Mouse (Mus musculus) heart, embryonic 16.5 days (tissue): ENCODE results near the gene Fscn3. TPM values are rescaled to one million over a fixed set of nuclear protein-coding genes. Genes with fewer than 3 reads are reported as not detected.

Experiments
- ATAC-seq: fragments of 200-750 bp; cut with Nextera tagmentation; replicated peaks from 2 replicates; pipeline ENCODE4 v1.8.0; 2017; ENCODE audit warnings: moderate number of reproducible peaks; ENCODE audit not compliant: insufficient read depth, low FRiP score; ENCODE audit errors: extremely low read depth
- H3K27ac ChIP-seq: fragments of 300-500 bp; sonication (generic); 2 replicates; pipeline ENCODE4 v1.5.1; 2014; ENCODE audit warnings: mild to moderate bottlenecking, low read length, control low read depth, moderate library complexity
- H3K27me3 ChIP-seq: fragments of 300-500 bp; sonication (generic); 2 replicates; pipeline ENCODE4 v1.6.1; 2014; ENCODE audit warnings: low read length, mixed read lengths; ENCODE audit not compliant: control insufficient read depth, insufficient read depth
- H3K36me3 ChIP-seq: fragments of 300-500 bp; sonication (generic); 2 replicates; pipeline ENCODE4 v1.6.1; 2014; ENCODE audit not compliant: control insufficient read depth, insufficient read depth
- H3K4me1 ChIP-seq: fragments of 300-500 bp; sonication (generic); 2 replicates; pipeline ENCODE4 v1.6.1; 2014; ENCODE audit warnings: low read length, mixed read lengths; ENCODE audit not compliant: control insufficient read depth, insufficient read depth
- H3K4me2 ChIP-seq: fragments of 300-500 bp; sonication (generic); 2 replicates; pipeline ENCODE4 v1.6.1; 2014; ENCODE audit warnings: low read depth, mild to moderate bottlenecking, control low read depth, low read length
- H3K4me3 ChIP-seq: fragments of 300-500 bp; sonication (generic); 2 replicates; pipeline ENCODE4 v1.5.1; 2014; ENCODE audit warnings: mild to moderate bottlenecking, control low read depth, low read length
- H3K9ac ChIP-seq: fragments of 300-500 bp; sonication (generic); 2 replicates; pipeline ENCODE4 v1.6.1; 2014; ENCODE audit warnings: low read length, control low read depth
- H3K9me3 ChIP-seq: fragments of 300-500 bp; sonication (generic); replicated peaks from 2 replicates; pipeline ENCODE4 v1.6.1; 2016; ENCODE audit warnings: low read length; ENCODE audit not compliant: control insufficient read depth
- WGBS: fragments of 180-500 bp; shearing (Covaris S2); extraction: QIAGEN DNeasy Blood & Tissue Kit; methylation state at CpG from one replicate; pipeline ENCODE4 v1.1.7; 2014; 5-methylcytosine and 5-hydroxymethylcytosine counted together
- polyA plus RNA-seq: library from polyadenylated mRNA; unstranded; fragments of >200 nt; fragmentation: Nextera tagmentation; extraction: Ambion mirVana; gene quantifications from 2 replicates; pipeline ENCODE4 v1.2.1, GENCODE M21; 2015

Fscn3 gene
- polyA plus RNA-seq, 1 experiment from 2014 or later: not detected

- Histone ChIP-seq H3K27ac (no peak overlapping the region), H3K9me3 (no peaks in the 10 kb centered on the region), H3K4me3 (no peak overlapping the region), H3K27me3 (peaks cover 30% of the 10 kb centered on the region), H3K4me1 (no peaks in the 10 kb centered on the region), H3K36me3 (no peaks in the 10 kb centered on the region), H3K9ac (no peak overlapping the region), H3K4me2 (no peak overlapping the region)
- ATAC-seq: no peak
- 71% methylated on average over 7 of the region's 7 CpGs for WGBS
These were observed 20.3 kb downstream of the Fscn3 start for GRCm38 (mm10) chr6:28447937-28448336.

- 73% methylated on average over 2 of the region's 2 CpGs for WGBS
- Histone ChIP-seq H3K27ac (no peak within 1 kb of the TSS), H3K9me3 (no peaks in the 10 kb centered on the region), H3K4me3 (no peak within 1 kb of the TSS), H3K27me3 (peaks cover 30% of the 10 kb centered on the region), H3K36me3 (no peaks in the 10 kb centered on the region), H3K9ac (no peak within 1 kb of the TSS), H3K4me2 (no peak within 1 kb of the TSS), H3K4me1 (no peaks in the 10 kb centered on the region)
- no peak for ATAC-seq
These were observed 21.7 kb downstream of the Fscn3 start, which contains the start of gene Pax4 for GRCm38 (mm10) chr6:28449253-28449652. TSS of gene Pax4 (minus strand) at chr6:28449353.

GRCm38 (mm10) chr6:28450481-28450880 lies 22.9 kb downstream of the Fscn3 start:
- Histone ChIP-seq H3K4me3 (no peak overlapping the region), H3K9ac (no peak overlapping the region), H3K4me1 (no peaks in the 10 kb centered on the region), H3K4me2 (no peak overlapping the region), H3K27ac (no peak overlapping the region), H3K9me3 (no peaks in the 10 kb centered on the region), H3K36me3 (no peaks in the 10 kb centered on the region), H3K27me3 (peaks cover 30% of the 10 kb centered on the region)
- no peak for ATAC-seq
- 11% methylated on average over 5 of the region's 5 CpGs for WGBS

- Histone ChIP-seq H3K9ac (no peak overlapping the region), H3K4me1 (no peaks in the 10 kb centered on the region), H3K27me3 (peaks cover 30% of the 10 kb centered on the region), H3K4me3 (no peak overlapping the region), H3K36me3 (no peaks in the 10 kb centered on the region), H3K27ac (no peak overlapping the region), H3K9me3 (no peaks in the 10 kb centered on the region), H3K4me2 (no peak overlapping the region)
- 2% methylated on average over 12 of the region's 12 CpGs for WGBS
- ATAC-seq: no peak
These were observed 23.4 kb downstream of the Fscn3 start for GRCm38 (mm10) chr6:28450977-28451376.

- H3K27me3 ChIP-seq: no peaks in the 10 kb centered on the region; the same call in 1 of the 2 replicates
- no peak for ATAC-seq
- no peak overlapping the region for H3K9ac ChIP-seq
- H3K4me2 ChIP-seq: no peak overlapping the region
- H3K36me3 ChIP-seq: no peaks in the 10 kb centered on the region
- H3K4me3 ChIP-seq: no peak overlapping the region
- no peaks in the 10 kb centered on the region for H3K4me1 ChIP-seq
- H3K9me3 ChIP-seq: no peaks in the 10 kb centered on the region
- no peak overlapping the region for H3K27ac ChIP-seq
These were observed 31.7 kb downstream of the Fscn3 start for GRCm38 (mm10) chr6:28459221-28459668.

GRCm38 (mm10) chr6:28460534-28460933 lies 32.9 kb downstream of the Fscn3 start:
- WGBS: 5% methylated on average over 5 of the region's 5 CpGs
- no peak overlapping the region for H3K9ac ChIP-seq
- no peaks in the 10 kb centered on the region; the same call in 1 of the 2 replicates for H3K27me3 ChIP-seq
- H3K4me3 ChIP-seq: no peak overlapping the region
- no peak overlapping the region for H3K4me2 ChIP-seq
- H3K36me3 ChIP-seq: no peaks in the 10 kb centered on the region
- no peaks in the 10 kb centered on the region for H3K9me3 ChIP-seq
- H3K4me1 ChIP-seq: no peaks in the 10 kb centered on the region
- no peak for ATAC-seq
- H3K27ac ChIP-seq: no peak overlapping the region

- Histone ChIP-seq H3K27ac (no peak overlapping the region), H3K9ac (no peak overlapping the region), H3K36me3 (no peaks in the 10 kb centered on the region), H3K4me3 (no peak overlapping the region), H3K4me2 (no peak overlapping the region), H3K9me3 (no peaks in the 10 kb centered on the region), H3K4me1 (no peaks in the 10 kb centered on the region), H3K27me3 (no peaks in the 10 kb centered on the region)
- no peak for ATAC-seq
- WGBS: 35% methylated on average over 6 of the region's 6 CpGs
These were observed 37.0 kb downstream of the Fscn3 start for GRCm38 (mm10) chr6:28464630-28465029.

GRCm38 (mm10) chr6:28470017-28470602 lies 42.5 kb downstream of the Fscn3 start:
- H3K9ac ChIP-seq: no peak overlapping the region
- H3K36me3 ChIP-seq: no peaks in the 10 kb centered on the region
- H3K9me3 ChIP-seq: no peaks in the 10 kb centered on the region
- no peaks in the 10 kb centered on the region for H3K4me1 ChIP-seq
- WGBS: 56% methylated on average over 4 of the region's 4 CpGs
- no peak overlapping the region for H3K27ac ChIP-seq
- H3K27me3 ChIP-seq: no peaks in the 10 kb centered on the region
- ATAC-seq: no peak
- H3K4me2 ChIP-seq: no peak overlapping the region
- no peak overlapping the region for H3K4me3 ChIP-seq

GRCm38 (mm10) chr6:28470621-28471020 lies 43.0 kb downstream of the Fscn3 start:
- H3K27ac ChIP-seq: no peak overlapping the region
- no peaks in the 10 kb centered on the region for H3K4me1 ChIP-seq
- 69% methylated on average over 5 of the region's 5 CpGs for WGBS
- H3K27me3 ChIP-seq: no peaks in the 10 kb centered on the region
- no peaks in the 10 kb centered on the region for H3K9me3 ChIP-seq
- no peak overlapping the region for H3K4me2 ChIP-seq
- ATAC-seq: no peak
- no peaks in the 10 kb centered on the region for H3K36me3 ChIP-seq
- H3K9ac ChIP-seq: no peak overlapping the region
- H3K4me3 ChIP-seq: no peak overlapping the region
